19 mouse cellular contexts compared by ENCODE assay signal in the genomic region with DNA sequence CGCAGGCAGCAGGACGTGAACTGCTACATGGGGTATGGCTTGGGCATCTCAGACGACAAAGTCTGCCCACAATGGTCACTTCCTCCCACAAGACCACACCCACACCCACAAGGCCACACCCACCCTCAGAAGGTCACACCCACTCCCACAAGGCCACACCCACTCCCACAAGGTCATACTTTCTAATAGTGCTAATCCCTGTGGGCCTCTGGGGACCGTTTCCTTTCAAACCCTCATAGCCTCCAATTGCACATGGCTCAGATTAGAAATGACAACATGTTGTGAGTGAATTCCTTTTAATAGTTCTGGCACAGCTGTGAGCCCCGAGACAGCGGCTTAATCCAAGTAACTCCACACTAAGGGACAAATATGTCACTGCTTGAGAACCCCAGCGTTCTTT. TPM values are rescaled to one million over a fixed set of nuclear protein-coding genes. Genes with fewer than 3 reads are reported as not detected.
DNase-seq lines count a peak whose midpoint lies in the region; ATAC-seq and TF ChIP-seq lines count a peak whose summit lies in the region.
"Had no signal": no experiment of that assay in that cellular context is flagged by ENCODE, and none has a peak within 500 bp of the region (broad histone marks: within the 10 kb centered on the region; RNA-seq: fewer than 3 reads in every experiment).

No protein-coding gene starts in this region.

- peak; percentile 27 for DNase-seq in adrenal gland, postnatal 10 days
- no peak for DNase-seq in adrenal gland, postnatal 25 days
- DNase-seq in limb, embryonic 14.5 days (ENCODE audit: low spot score) = no peak
- DNase-seq in limb, embryonic 10.5 days (ENCODE audit: low spot score) = no peak
- peak; percentile 45 for DNase-seq in gastrocnemius, postnatal 25 days
- DNase-seq in heart, postnatal 4 days = peak; percentile 60
- no peak for DNase-seq in hindbrain, embryonic 10.5 days (ENCODE audit: low spot score)
- DNase-seq in frontal cortex, postnatal 25 days (ENCODE audit: low spot score in 2 of 2) = no peak
- DNase-seq: cerebellum, adult 9-10 months; embryo, embryonic 11 days; lung, adult 2 months; retina, postnatal 1 day; thymus, adult 2 months had no signal

- H3K4me1 ChIP-seq in limb, embryonic 14.5 days (ENCODE audit: control insufficient read depth, insufficient read depth, low read length) = peaks cover 24% of the 10 kb centered on the region
- H3K4me1 ChIP-seq in limb, embryonic 10.5 days = peaks cover 29% of the 10 kb centered on the region
- H3K4me1 ChIP-seq in hindbrain, embryonic 10.5 days (replicated peaks) = peaks cover 28% of the 10 kb centered on the region

- H3K36me3 ChIP-seq in limb, embryonic 14.5 days (ENCODE audit: control insufficient read depth, insufficient read depth, low read length) = peaks cover 2% of the 10 kb centered on the region; the same call in 1 of the 2 replicates
- H3K36me3 ChIP-seq in limb, embryonic 10.5 days = peaks cover 17% of the 10 kb centered on the region
- H3K36me3 ChIP-seq in hindbrain, embryonic 10.5 days = peaks cover 4% of the 10 kb centered on the region; the same call in 1 of the 2 replicates
- H3K36me3 ChIP-seq: forebrain, embryonic 15.5 days; intestine, embryonic 15.5 days had no signal

- no peak overlapping the region for H3K9ac ChIP-seq in limb, embryonic 14.5 days (ENCODE audit: low read depth, low read length, severe bottlenecking)
- H3K9ac ChIP-seq: forebrain, embryonic 15.5 days; hindbrain, embryonic 14.5 days; intestine, embryonic 15.5 days had no signal

- H3K4me2 ChIP-seq in limb, embryonic 14.5 days (replicated peaks; ENCODE audit: low read depth, low read length, severe bottlenecking) = no peak overlapping the region
- H3K4me2 ChIP-seq: forebrain, embryonic 15.5 days; hindbrain, embryonic 14.5 days; intestine, embryonic 15.5 days; liver, embryonic 11.5 days had no signal

- no peaks in the 10 kb centered on the region for H3K27me3 ChIP-seq in limb, embryonic 14.5 days (ENCODE audit: control insufficient read depth, insufficient read depth, low read length)
- H3K27me3 ChIP-seq in limb, embryonic 10.5 days (ENCODE audit: low read depth, poor library complexity, severe bottlenecking) = no peaks in the 10 kb centered on the region
- no peaks in the 10 kb centered on the region for H3K27me3 ChIP-seq in hindbrain, embryonic 10.5 days (ENCODE audit: insufficient read depth, poor library complexity, severe bottlenecking)
- H3K27me3 ChIP-seq: forebrain, embryonic 15.5 days; intestine, embryonic 15.5 days had no signal

- TF ChIP-seq POLR2A in limb, embryonic 14.5 days (IDR thresholded peaks at IDR 0.05; ENCODE audit: borderline replicate concordance, extremely low read depth, insufficient read depth, insufficient read length) = no peak

- no peak overlapping the region for H3K4me3 ChIP-seq in limb, embryonic 14.5 days (replicated peaks; ENCODE audit: low read length)
- H3K4me3 ChIP-seq in limb, embryonic 10.5 days = no peak overlapping the region
- H3K4me3 ChIP-seq in hindbrain, embryonic 10.5 days = no peak overlapping the region
- H3K4me3 ChIP-seq: forebrain, embryonic 15.5 days; intestine, embryonic 15.5 days had no signal

- 80% methylated on average over 7 of the region's 7 CpGs for WGBS in limb, embryonic 14.5 days
- 90% methylated on average over 7 of the region's 7 CpGs for WGBS in limb, embryonic 10.5 days
- WGBS in hindbrain, embryonic 10.5 days = 87% methylated on average over 7 of the region's 7 CpGs

- ATAC-seq in limb, embryonic 14.5 days (ENCODE audit: low FRiP score, low read depth) = peak; percentile 7; the same call in 1 of the 2 replicates
- ATAC-seq: forebrain, embryonic 15.5 days; intestine, embryonic 15.5 days; midbrain, embryonic 16.5 days had no signal

- H3K9me3 ChIP-seq in limb, embryonic 14.5 days (ENCODE audit: control insufficient read depth, low read length) = no peaks in the 10 kb centered on the region
- no peaks in the 10 kb centered on the region for H3K9me3 ChIP-seq in limb, embryonic 10.5 days (replicated peaks)
- H3K9me3 ChIP-seq in hindbrain, embryonic 10.5 days = no peaks in the 10 kb centered on the region
- H3K9me3 ChIP-seq: forebrain, embryonic 15.5 days; intestine, embryonic 15.5 days had no signal

- H3K27ac ChIP-seq in limb, embryonic 14.5 days (replicated peaks; ENCODE audit: low read depth, low read length) = no peak overlapping the region
- no peak overlapping the region for H3K27ac ChIP-seq in limb, embryonic 10.5 days
- no peak overlapping the region for H3K27ac ChIP-seq in hindbrain, embryonic 10.5 days
- H3K27ac ChIP-seq: forebrain, embryonic 15.5 days; hindbrain, embryonic 14.5 days; intestine, embryonic 15.5 days had no signal

RNA-seq across cellular contexts. Expression of a gene that starts 39.1 kb away (rescaled TPM):
- 10 to 100 TPM; 28.8 to 30.7 TPM for total RNA-seq in adrenal gland, postnatal 10 days (2021)
- 27.2 and 31.3 TPM in 2 replicates for total RNA-seq in adrenal gland, postnatal 25 days (2021)
- polyA plus RNA-seq in limb, embryonic 14.5 days (2012; rRNA removed) = 38.0 and 43.5 TPM in 2 replicates
- 23.8 and 28.6 TPM in 2 replicates for polyA plus RNA-seq in limb, embryonic 14.5 days (2014; fragmentation: Nextera tagmentation; extraction: Ambion mirVana)
- polyA plus RNA-seq in limb, embryonic 10.5 days (2016; fragmentation: Nextera tagmentation; extraction: Ambion mirVana) = 8.8 and 11.6 TPM in 2 replicates
- total RNA-seq in gastrocnemius, postnatal 25 days (2021) = 1 to 10 TPM; 5.5 to 8.6 TPM
- 10 to 100 TPM; 18.4 to 20.2 TPM for total RNA-seq in heart, postnatal 4 days (2021)
- polyA plus RNA-seq in hindbrain, embryonic 10.5 days (2016; fragmentation: Nextera tagmentation; extraction: Ambion mirVana) = 6.8 and 8.3 TPM in 2 replicates
- total RNA-seq: CH12.LX had no signal

Comparison
In these comparisons a context has a peak if more than half of its experiments do, and no peak if none do; other contexts are left out.
1. DNase-seq: peak in adrenal gland, postnatal 10 days (single experiment), gastrocnemius, postnatal 25 days (single experiment) and heart, postnatal 4 days (single experiment); none in adrenal gland, postnatal 25 days (single experiment), limb, embryonic 14.5 days (single experiment), limb, embryonic 10.5 days (single experiment), hindbrain, embryonic 10.5 days (single experiment) and frontal cortex, postnatal 25 days (0 of 2).